Mouse (Mus musculus): ENCODE measurements around the gene Capg. TPM values are rescaled to one million over a fixed set of nuclear protein-coding genes. Genes with fewer than 3 reads are reported as not detected.
"Not testable (repeated sequence)": the region's sequence is repeated elsewhere in the genome, so short reads cannot be mapped to it uniquely, and the experiment has no call there.

The Capg gene
- polyA plus RNA-seq, 1 experiment from 2014 or later: 5.7 TPM

DNA sequence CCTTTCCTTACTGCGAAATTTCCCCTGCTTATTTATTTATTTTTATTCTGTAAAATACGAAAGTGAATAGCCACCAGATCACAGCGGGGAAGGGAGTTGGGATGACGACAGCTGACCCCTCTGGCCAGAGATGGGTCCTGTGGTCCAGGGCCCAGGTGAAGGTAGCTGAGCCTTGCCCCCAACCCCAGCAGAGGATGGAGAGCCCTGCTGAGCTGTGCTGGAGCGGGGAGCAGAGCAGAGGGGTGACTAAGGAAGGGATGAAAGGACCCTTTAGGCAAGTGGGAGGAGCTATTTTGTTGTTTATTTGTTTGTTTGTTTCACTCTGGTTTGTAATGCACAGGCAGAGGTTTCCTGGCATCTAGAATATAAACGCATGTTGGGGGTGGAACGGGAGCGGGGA is 24.9 kb upstream of the Capg start:
- Histone ChIP-seq H3K27ac (peak overlapping the region; percentile 95), H3K4me2 (replicated peaks) (peak overlapping the region; percentile 40), H3K27me3 (no peaks in the 10 kb centered on the region), H3K9me3 (no peaks in the 10 kb centered on the region), H3K9ac (replicated peaks) (peak overlapping the region; percentile 39; the same call in 1 of the 2 replicates), H3K4me1 (replicated peaks) (peaks cover 41% of the 10 kb centered on the region), H3K4me3 (replicated peaks) (0 out of 2 replicates have a peak overlapping the region, but pooled peaks have one; percentile 4), H3K36me3 (no peaks in the 10 kb centered on the region)
- peak; percentile 69 for ATAC-seq
- WGBS: 14% methylated on average over 8 of the region's 8 CpGs

GRCm38 (mm10) chr6:72519892-72520663 is 24.1 kb upstream of the Capg start:
- Histone ChIP-seq H3K4me1 (replicated peaks) (peaks cover 40% of the 10 kb centered on the region), H3K4me2 (replicated peaks) (peak overlapping the region; percentile 40), H3K9ac (replicated peaks) (0 out of 2 replicates have a peak overlapping the region, but pooled peaks have one; percentile 17), H3K36me3 (no peaks in the 10 kb centered on the region), H3K27ac (peak overlapping the region; percentile 95), H3K4me3 (replicated peaks) (0 out of 2 replicates have a peak overlapping the region, but pooled peaks have one; percentile 4), H3K27me3 (no peaks in the 10 kb centered on the region), H3K9me3 (no peaks in the 10 kb centered on the region)
- 5% methylated on average over 10 of the region's 10 CpGs for WGBS
- ATAC-seq: peak; percentile 91

DNA sequence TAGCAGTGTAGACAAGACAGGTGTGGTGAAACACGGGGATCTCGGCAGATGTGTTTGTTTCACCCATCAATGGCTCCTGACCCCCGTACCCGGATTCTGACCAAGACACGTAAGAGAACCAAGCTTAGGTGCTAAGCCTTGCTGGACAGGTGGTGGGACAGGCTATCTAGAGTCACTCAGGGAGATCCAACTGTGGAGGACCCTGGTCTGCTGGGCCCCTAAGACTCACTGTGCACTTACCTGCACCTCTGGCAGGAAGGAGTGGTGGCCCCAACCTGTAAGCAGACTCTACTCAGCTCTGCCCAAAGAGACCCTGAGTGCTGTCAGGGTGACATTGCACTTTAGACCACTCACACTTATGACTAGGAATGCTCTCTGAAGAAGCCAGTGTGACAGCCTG is 23.3 kb upstream of the Capg start:
- no peaks in the 10 kb centered on the region for H3K9me3 ChIP-seq
- peak overlapping the region; percentile 95 for H3K27ac ChIP-seq
- H3K4me3 ChIP-seq (replicated peaks): no peak overlapping the region
- no peak for ATAC-seq
- H3K4me2 ChIP-seq (replicated peaks): no peak overlapping the region
- no peaks in the 10 kb centered on the region for H3K27me3 ChIP-seq
- H3K36me3 ChIP-seq: no peaks in the 10 kb centered on the region
- 95% methylated on average over 5 of the region's 5 CpGs for WGBS
- H3K4me1 ChIP-seq (replicated peaks): peaks cover 38% of the 10 kb centered on the region
- no peak overlapping the region for H3K9ac ChIP-seq (replicated peaks)

GRCm38 (mm10) chr6:72521607-72522006 is 22.6 kb upstream of the Capg start, which contains the start of gene Sh2d6:
Gene Sh2d6 (minus strand): TSS chr6:72521707.
- Histone ChIP-seq H3K27ac (peak within 1 kb of the TSS; percentile 95), H3K36me3 (no peaks in the 10 kb centered on the region), H3K4me1 (replicated peaks) (peaks cover 38% of the 10 kb centered on the region), H3K4me2 (replicated peaks) (no peak within 1 kb of the TSS), H3K9ac (replicated peaks) (no peak within 1 kb of the TSS), H3K27me3 (no peaks in the 10 kb centered on the region), H3K4me3 (replicated peaks) (no peak within 1 kb of the TSS), H3K9me3 (no peaks in the 10 kb centered on the region)
- 91% methylated on average over 5 of the region's 5 CpGs for WGBS
- no peak for ATAC-seq

DNA sequence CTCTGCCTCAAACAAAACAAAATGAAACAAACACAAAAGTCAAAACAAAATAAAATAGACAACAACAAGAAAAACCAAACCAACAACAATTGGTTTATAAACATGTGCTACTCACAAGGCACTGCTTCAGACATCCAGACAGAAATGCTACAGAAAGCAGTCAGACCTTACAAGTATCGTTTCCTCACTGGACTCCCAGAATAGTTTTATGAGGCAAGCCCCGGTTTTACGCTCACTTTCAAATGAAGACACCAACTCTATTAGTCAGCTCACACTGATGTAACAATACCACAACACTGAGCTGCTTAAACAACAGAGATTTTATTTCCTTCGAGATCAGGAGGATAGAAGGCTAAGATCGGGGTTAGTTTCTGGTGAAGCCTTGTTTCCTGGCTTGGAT is 21.9 kb upstream of the Capg start:
- Histone ChIP-seq H3K4me2 (replicated peaks) (no peak overlapping the region), H3K36me3 (no peaks in the 10 kb centered on the region), H3K9me3 (no peaks in the 10 kb centered on the region), H3K4me1 (replicated peaks) (peaks cover 38% of the 10 kb centered on the region), H3K9ac (replicated peaks) (no peak overlapping the region), H3K4me3 (replicated peaks) (no peak overlapping the region), H3K27ac (no peak overlapping the region), H3K27me3 (no peaks in the 10 kb centered on the region)
- WGBS: 90% methylated on average over 5 of the region's 5 CpGs
- no peak for ATAC-seq

DNA sequence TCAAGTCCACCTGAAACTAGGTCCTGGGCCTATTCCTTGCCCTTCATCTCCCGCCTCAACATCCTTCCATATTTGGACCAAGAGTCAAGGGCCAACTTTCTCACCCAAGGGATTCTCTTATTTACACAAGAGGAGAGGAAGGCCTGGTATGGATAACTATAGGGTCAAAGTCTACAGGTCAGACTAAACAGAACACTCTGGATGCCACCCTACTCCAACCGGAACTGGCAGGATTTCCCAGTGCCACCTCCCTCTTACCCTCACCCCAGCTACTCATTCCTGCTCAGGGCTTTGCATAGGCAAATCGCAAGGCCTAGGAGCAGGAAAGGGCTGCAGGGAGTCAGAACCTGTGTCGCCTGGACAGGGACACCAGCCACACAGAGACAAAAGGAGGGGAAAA is 21.0 kb upstream of the Capg start:
- Histone ChIP-seq H3K27me3 (no peaks in the 10 kb centered on the region), H3K4me2 (replicated peaks) (no peak overlapping the region), H3K4me3 (replicated peaks) (no peak overlapping the region), H3K9ac (replicated peaks) (no peak overlapping the region), H3K27ac (no peak overlapping the region), H3K4me1 (replicated peaks) (peaks cover 33% of the 10 kb centered on the region), H3K36me3 (no peaks in the 10 kb centered on the region), H3K9me3 (no peaks in the 10 kb centered on the region)
- no peak for ATAC-seq
- 75% methylated on average over 4 of the region's 4 CpGs for WGBS

- Histone ChIP-seq H3K9ac (replicated peaks) (no peak overlapping the region), H3K36me3 (no peaks in the 10 kb centered on the region), H3K27me3 (no peaks in the 10 kb centered on the region), H3K9me3 (no peaks in the 10 kb centered on the region), H3K4me1 (replicated peaks) (peaks cover 24% of the 10 kb centered on the region), H3K27ac (no peak overlapping the region), H3K4me2 (replicated peaks) (no peak overlapping the region), H3K4me3 (replicated peaks) (no peak overlapping the region)
- WGBS: 88% methylated on average over 2 of the region's 2 CpGs
- no peak for ATAC-seq
Measured at GRCm38 (mm10) chr6:72524160-72524559, 20.0 kb upstream of the Capg start.

DNA sequence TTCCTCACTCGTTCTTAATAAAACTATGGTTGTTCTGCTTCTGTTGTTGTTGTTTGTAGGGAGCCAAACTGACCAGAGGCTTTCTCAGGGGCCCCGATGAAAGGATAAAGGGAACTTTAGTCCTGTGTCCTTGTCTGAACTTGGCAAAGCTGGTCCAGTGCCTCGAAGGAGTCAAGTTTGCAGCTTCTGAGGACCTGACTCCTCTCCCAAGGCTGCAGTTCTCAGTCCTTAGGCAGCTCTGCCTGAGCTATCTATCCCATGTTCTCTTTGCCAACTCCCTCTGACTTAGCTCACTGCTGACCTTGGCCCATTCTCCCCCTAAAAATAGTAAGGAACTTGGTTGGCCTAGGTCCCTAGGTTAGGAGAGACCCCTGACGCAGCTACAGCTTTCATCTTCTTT is 17.1 kb upstream of the Capg start:
- Histone ChIP-seq H3K36me3 (no peaks in the 10 kb centered on the region), H3K27ac (no peak overlapping the region), H3K4me1 (replicated peaks) (no peaks in the 10 kb centered on the region), H3K4me3 (replicated peaks) (no peak overlapping the region), H3K4me2 (replicated peaks) (no peak overlapping the region), H3K9me3 (no peaks in the 10 kb centered on the region), H3K9ac (replicated peaks) (no peak overlapping the region), H3K27me3 (no peaks in the 10 kb centered on the region)
- 86% methylated on average over 4 of the region's 4 CpGs for WGBS
- ATAC-seq: no peak

- no peak for ATAC-seq
- WGBS: 77% methylated on average over 10 of the region's 10 CpGs
- Histone ChIP-seq H3K27ac (no peak overlapping the region), H3K9ac (replicated peaks) (no peak overlapping the region), H3K4me2 (replicated peaks) (no peak overlapping the region), H3K27me3 (no peaks in the 10 kb centered on the region), H3K9me3 (no peaks in the 10 kb centered on the region), H3K4me3 (replicated peaks) (no peak overlapping the region), H3K4me1 (replicated peaks) (peaks cover 10% of the 10 kb centered on the region), H3K36me3 (no peaks in the 10 kb centered on the region)
Measured at GRCm38 (mm10) chr6:72528410-72529151, 15.6 kb upstream of the Capg start.

DNA sequence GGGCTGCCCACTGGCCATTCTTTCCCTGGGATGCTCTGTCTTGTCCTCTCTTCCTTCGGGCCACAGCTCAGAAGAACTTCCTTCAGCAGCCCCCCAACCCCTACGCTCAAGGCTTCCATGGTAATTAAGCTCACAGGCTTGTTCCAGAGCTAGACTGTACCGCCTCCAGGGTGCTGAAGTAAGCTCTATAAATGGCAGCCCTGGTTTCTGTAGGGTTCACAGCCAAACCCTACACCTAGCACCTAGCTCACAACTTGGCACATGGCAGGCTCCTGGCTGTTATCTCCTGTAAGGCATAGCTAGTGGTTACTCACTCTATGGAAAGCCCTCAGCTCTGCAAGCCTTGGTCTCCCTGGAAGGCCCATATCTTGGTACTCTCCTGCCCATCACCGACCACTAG is 11.6 kb upstream of the Capg start:
- H3K36me3 ChIP-seq: no peaks in the 10 kb centered on the region
- WGBS: 67% methylated on average over 4 of the region's 4 CpGs
- ATAC-seq: peak; percentile 12; the same call in 1 of the 2 replicates
- H3K9me3 ChIP-seq: no peaks in the 10 kb centered on the region
- no peak overlapping the region for H3K4me3 ChIP-seq (replicated peaks)
- peaks cover 14% of the 10 kb centered on the region for H3K4me1 ChIP-seq (replicated peaks)
- peak overlapping the region; percentile 53 for H3K27ac ChIP-seq
- H3K9ac ChIP-seq (replicated peaks): no peak overlapping the region; the same call in 1 of the 2 replicates
- no peak overlapping the region for H3K4me2 ChIP-seq (replicated peaks)
- no peaks in the 10 kb centered on the region for H3K27me3 ChIP-seq

DNA sequence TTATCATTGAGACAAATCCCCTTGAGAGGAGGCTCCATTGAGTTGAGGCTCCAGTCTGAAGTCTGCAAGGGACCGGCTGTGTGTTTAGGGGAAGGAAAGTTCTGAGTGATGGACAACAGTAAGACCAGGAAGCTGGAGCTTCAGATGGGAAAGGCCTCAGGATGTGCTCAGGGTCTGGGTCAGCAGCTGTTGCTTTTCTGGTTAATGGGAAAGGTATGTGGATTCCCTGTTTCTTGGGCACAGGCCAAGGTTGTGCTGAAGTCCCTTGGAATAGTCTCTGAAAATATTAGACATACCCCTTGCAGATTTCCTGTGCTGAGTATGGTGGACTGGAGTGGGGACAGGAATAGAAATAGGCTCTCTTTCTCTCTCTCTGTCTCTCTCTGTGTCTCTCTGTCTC is 10.6 kb upstream of the Capg start:
- H3K9ac ChIP-seq (replicated peaks); H3K4me3 ChIP-seq (replicated peaks); H3K4me2 ChIP-seq (replicated peaks); H3K9me3 ChIP-seq; H3K27me3 ChIP-seq; H3K36me3 ChIP-seq: not testable (repeated sequence)
- ATAC-seq: 0 out of 2 replicates have a peak, but pooled peaks have one; percentile 14
- 31% methylated on average over 1 of the region's 1 CpGs for WGBS
- H3K4me1 ChIP-seq (replicated peaks): peaks cover 20% of the 10 kb centered on the region
- H3K27ac ChIP-seq: peak overlapping the region; percentile 35; the same call in 1 of the 2 replicates
